ENCODE assay signal across 7 mouse cellular contexts in genomic region chr5:115731732-115732175, GRCm38 (mm10). TPM values are rescaled to one million over a fixed set of nuclear protein-coding genes. Genes with fewer than 3 reads are reported as not detected.
DNase-seq lines count a peak whose midpoint lies in the region; ATAC-seq lines count a peak whose summit lies in the region.

No protein-coding gene starts in this region.

- WGBS in kidney, embryonic 16.5 days = 0% methylated on average over 33 of the region's 72 CpGs
- 0% methylated on average over 9 of the region's 72 CpGs for WGBS in embryonic facial prominence, embryonic 14.5 days
- WGBS in limb, embryonic 11.5 days = 0% methylated on average over 19 of the region's 72 CpGs
- WGBS in neural tube, embryonic 14.5 days = 0% methylated on average over 24 of the region's 72 CpGs

- H3K4me3 ChIP-seq in kidney, embryonic 16.5 days (ENCODE audit: low read length) = peak overlapping the region; percentile 64
- peak overlapping the region; percentile 61 for H3K4me3 ChIP-seq in embryonic facial prominence, embryonic 14.5 days (ENCODE audit: low read depth, low read length)
- peak overlapping the region; percentile 49 for H3K4me3 ChIP-seq in limb, embryonic 11.5 days (ENCODE audit: low read depth, low read length)
- H3K4me3 ChIP-seq in neural tube, embryonic 14.5 days (ENCODE audit: low read depth, low read length) = peak overlapping the region; percentile 74

- H3K36me3 ChIP-seq in kidney, embryonic 16.5 days (ENCODE audit: insufficient read depth, low read length) = no peaks in the 10 kb centered on the region
- H3K36me3 ChIP-seq in embryonic facial prominence, embryonic 14.5 days (ENCODE audit: control insufficient read depth, insufficient read depth, low read length) = no peaks in the 10 kb centered on the region
- no peaks in the 10 kb centered on the region for H3K36me3 ChIP-seq in limb, embryonic 11.5 days (ENCODE audit: control insufficient read depth, insufficient read depth, low read length)
- no peaks in the 10 kb centered on the region for H3K36me3 ChIP-seq in neural tube, embryonic 14.5 days (ENCODE audit: control insufficient read depth, insufficient read depth, low read length)

- 0 out of 2 replicates have a peak, but pooled peaks cover 2% of the 10 kb centered on the region for H3K9me3 ChIP-seq in kidney, embryonic 16.5 days (ENCODE audit: low read length)
- H3K9me3 ChIP-seq in embryonic facial prominence, embryonic 14.5 days (ENCODE audit: control insufficient read depth, low read length) = 0 out of 2 replicates have a peak, but pooled peaks cover 3% of the 10 kb centered on the region
- no peaks in the 10 kb centered on the region for H3K9me3 ChIP-seq in limb, embryonic 11.5 days (ENCODE audit: control insufficient read depth, low read length)
- H3K9me3 ChIP-seq in neural tube, embryonic 14.5 days (ENCODE audit: control insufficient read depth, low read length) = no peaks in the 10 kb centered on the region

- DNase-seq in kidney, adult 9 months = no peak
- DNase-seq in R1 (ENCODE audit: low read depth, low spot score) = peak; percentile 44
- no peak for DNase-seq in embryonic facial prominence, embryonic 14.5 days (ENCODE audit: low spot score)
- DNase-seq in limb, embryonic 11.5 days (ENCODE audit: low spot score) = peak; percentile 49
- no peak for DNase-seq in urinary bladder, postnatal 10 days (ENCODE audit: low spot score)

- peaks cover 14% of the 10 kb centered on the region for H3K4me1 ChIP-seq in kidney, embryonic 16.5 days (ENCODE audit: insufficient read depth, low read length)
- peaks cover 13% of the 10 kb centered on the region for H3K4me1 ChIP-seq in embryonic facial prominence, embryonic 14.5 days (ENCODE audit: control insufficient read depth, insufficient read depth, low read length)
- 0 out of 2 replicates have a peak, but pooled peaks cover 8% of the 10 kb centered on the region for H3K4me1 ChIP-seq in limb, embryonic 11.5 days (ENCODE audit: control insufficient read depth, insufficient read depth, low read length)
- H3K4me1 ChIP-seq in neural tube, embryonic 14.5 days (ENCODE audit: control insufficient read depth, insufficient read depth, low read length) = peaks cover 13% of the 10 kb centered on the region

- H3K27me3 ChIP-seq in kidney, embryonic 16.5 days (ENCODE audit: insufficient read depth, low read length) = peaks cover 29% of the 10 kb centered on the region
- peaks cover 41% of the 10 kb centered on the region for H3K27me3 ChIP-seq in embryonic facial prominence, embryonic 14.5 days (replicated peaks; ENCODE audit: control insufficient read depth, insufficient read depth, low read length)
- H3K27me3 ChIP-seq in limb, embryonic 11.5 days (ENCODE audit: control insufficient read depth, insufficient read depth, low read length) = peaks cover 24% of the 10 kb centered on the region
- no peaks in the 10 kb centered on the region; the same call in 1 of the 2 replicates for H3K27me3 ChIP-seq in neural tube, embryonic 14.5 days (ENCODE audit: control insufficient read depth, insufficient read depth, low read length)

- peak; percentile 32 for ATAC-seq in kidney, embryonic 16.5 days (ENCODE audit: low FRiP score, low TSS enrichment)
- 0 out of 2 replicates have a peak, but pooled peaks have one; percentile 5 for ATAC-seq in embryonic facial prominence, embryonic 14.5 days (ENCODE audit: low read depth)
- ATAC-seq in limb, embryonic 11.5 days (ENCODE audit: insufficient number of reproducible peaks, low FRiP score, low TSS enrichment, low read depth) = no peak
- peak; percentile 18; the same call in 1 of the 2 replicates for ATAC-seq in neural tube, embryonic 14.5 days (ENCODE audit: low read depth)

- peak overlapping the region; percentile 94 for H3K4me2 ChIP-seq in kidney, embryonic 16.5 days (replicated peaks; ENCODE audit: low read depth, low read length)
- H3K4me2 ChIP-seq in embryonic facial prominence, embryonic 14.5 days (ENCODE audit: low read depth, low read length) = peak overlapping the region; percentile 99
- H3K4me2 ChIP-seq in limb, embryonic 11.5 days (ENCODE audit: low read depth, severe bottlenecking) = peak overlapping the region; percentile 100
- peak overlapping the region; percentile 73 for H3K4me2 ChIP-seq in neural tube, embryonic 14.5 days (ENCODE audit: low read depth, low read length)

- peak overlapping the region; percentile 51; the same call in 1 of the 2 replicates for H3K27ac ChIP-seq in kidney, embryonic 16.5 days (ENCODE audit: low read length)
- H3K27ac ChIP-seq in embryonic facial prominence, embryonic 14.5 days (replicated peaks; ENCODE audit: low read depth, low read length) = no peak overlapping the region; the same call in 1 of the 2 replicates
- no peak overlapping the region for H3K27ac ChIP-seq in limb, embryonic 11.5 days (replicated peaks; ENCODE audit: low read depth, low read length)
- H3K27ac ChIP-seq in neural tube, embryonic 14.5 days (ENCODE audit: low read depth, low read length) = peak overlapping the region; percentile 97

- H3K9ac ChIP-seq in kidney, embryonic 16.5 days (replicated peaks; ENCODE audit: low read length) = peak overlapping the region; percentile 49; the same call in 1 of the 2 replicates
- H3K9ac ChIP-seq in embryonic facial prominence, embryonic 14.5 days (ENCODE audit: low read depth, low read length) = peak overlapping the region; percentile 57
- H3K9ac ChIP-seq in limb, embryonic 11.5 days (ENCODE audit: low read length) = no peak overlapping the region
- peak overlapping the region; percentile 84 for H3K9ac ChIP-seq in neural tube, embryonic 14.5 days (replicated peaks; ENCODE audit: low read depth, low read length)

RNA-seq across cellular contexts. Expression of gene Bicdl1, which starts 0.3 kb away (rescaled TPM):
- polyA plus RNA-seq in kidney, embryonic 16.5 days (2015; fragmentation: Nextera tagmentation; extraction: Ambion mirVana) = 13.8 and 14.9 TPM in 2 replicates
- polyA plus RNA-seq in embryonic facial prominence, embryonic 14.5 days (2014; fragmentation: Nextera tagmentation; extraction: Ambion mirVana) = 13.7 and 14.5 TPM in 2 replicates
- 6.9 TPM in 2 replicates for polyA plus RNA-seq in limb, embryonic 11.5 days (2014; fragmentation: Nextera tagmentation; extraction: Ambion mirVana)
- 34.7 and 42.5 TPM in 2 replicates for polyA plus RNA-seq in neural tube, embryonic 14.5 days (2014; fragmentation: Nextera tagmentation; extraction: Ambion mirVana)

Comparison
In these comparisons a context has a peak if more than half of its experiments do, and no peak if none do; other contexts are left out.
1. H3K27ac ChIP-seq: peak in kidney, embryonic 16.5 days (single experiment) and neural tube, embryonic 14.5 days (single experiment); none in embryonic facial prominence, embryonic 14.5 days (single experiment) and limb, embryonic 11.5 days (single experiment).
2. DNase-seq: peak in R1 (single experiment) and limb, embryonic 11.5 days (single experiment); none in kidney, adult 9 months (single experiment), embryonic facial prominence, embryonic 14.5 days (single experiment) and urinary bladder, postnatal 10 days (single experiment).
3. Peak in every context shown above with its lines, with median percentiles within 50 percentile points of each other: H3K4me2 ChIP-seq and H3K4me3 ChIP-seq.